Mouse (Mus musculus) layer of hippocampus, adult 18-20 months (tissue): ENCODE measurements around the gene Tctn1. TPM values are rescaled to one million over a fixed set of nuclear protein-coding genes. Genes with fewer than 3 reads are reported as not detected.

Source experiments
- DNase-seq, 2 experiments: peaks; one replicate each; pipeline ENCODE4 v3.0.0; 2022; ENCODE audit warnings: low spot score in 2 of 2
- total RNA-seq, 2 experiments: library from RNA; stranded (reverse); gene quantifications; 2 replicates each; pipeline ENCODE4 v1.2.3; 2021

Gene Tctn1
- total RNA-seq, 2 experiments from 2014 or later, result 10.9 to 12.0 TPM

DNA sequence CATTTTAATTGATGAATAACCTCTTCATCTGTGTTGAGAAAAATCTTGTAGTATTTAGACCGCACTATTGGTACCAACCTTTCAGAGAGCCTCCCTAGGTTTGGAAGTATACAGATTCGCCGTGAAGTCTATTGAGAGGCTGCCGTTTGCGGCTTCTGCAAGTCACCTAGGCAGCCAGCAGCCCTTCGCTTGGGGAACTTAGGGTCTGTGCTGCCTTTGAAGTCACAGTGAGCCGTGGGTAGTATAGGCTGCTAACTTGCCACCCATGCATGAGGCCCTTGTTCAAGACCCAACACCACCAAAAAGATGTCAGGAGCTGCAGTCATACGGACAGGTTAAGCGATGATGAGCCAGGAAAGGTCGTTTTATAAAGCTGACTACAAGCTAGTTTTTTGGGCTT lies 21.9 kb upstream of the Tctn1 start:
- no peak for DNase-seq

DNA sequence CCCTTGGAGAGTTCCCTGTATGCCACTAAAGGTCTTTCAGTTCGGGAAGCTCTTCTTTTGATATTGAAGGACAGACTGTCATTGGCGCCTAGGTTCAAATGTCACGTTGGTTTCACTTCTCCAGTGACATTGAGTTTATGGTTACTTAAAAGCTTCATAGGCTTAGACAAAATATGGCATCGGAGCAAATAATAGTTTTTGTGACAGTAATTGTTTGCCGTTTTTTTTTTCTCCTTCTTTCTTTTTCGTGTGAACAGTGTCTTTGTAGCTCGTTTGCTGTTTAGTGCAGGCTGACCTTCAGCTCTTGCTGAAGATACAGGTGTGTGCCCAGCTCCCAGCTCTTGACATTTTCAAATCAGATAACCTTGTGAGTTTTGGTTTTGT lies 21.5 kb upstream of the Tctn1 start:
- no peak for DNase-seq

DNA sequence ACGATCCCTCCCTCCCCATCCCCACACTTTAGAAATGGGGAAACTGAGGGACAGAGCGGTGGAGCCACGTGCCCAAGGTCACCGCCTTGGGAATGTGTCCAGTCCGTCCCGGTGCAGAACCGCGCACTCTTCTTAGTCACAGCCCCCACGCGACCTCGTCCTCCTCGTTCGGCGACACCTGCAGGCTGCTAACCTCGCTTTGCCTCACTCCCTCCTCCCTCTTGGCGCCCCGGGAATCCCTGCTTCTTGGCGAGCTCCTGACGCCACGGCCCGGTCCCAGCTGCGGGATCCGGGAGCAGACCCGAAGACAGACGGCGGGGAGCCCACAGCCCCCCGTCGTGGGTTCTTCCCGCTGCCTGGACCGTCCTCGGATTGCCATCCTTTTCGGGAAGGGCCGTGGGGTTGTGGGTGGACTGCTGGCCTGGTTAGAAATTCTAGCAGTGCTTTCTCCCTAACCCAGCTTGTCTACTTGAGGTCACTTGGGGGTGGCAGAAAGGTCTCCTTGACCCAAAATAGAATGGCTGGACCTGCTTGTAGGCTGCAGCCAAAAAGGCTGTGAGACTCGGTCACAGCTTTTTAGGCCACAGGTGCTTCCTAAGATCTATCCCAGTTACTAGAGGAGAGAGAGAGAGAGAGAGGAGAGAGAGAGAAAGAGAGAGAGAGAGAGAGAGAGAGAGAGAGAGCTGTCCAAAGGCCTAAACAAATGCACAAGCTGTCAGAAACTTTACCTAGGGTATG lies 20.9 kb upstream of the Tctn1 start:
- DNase-seq, result no peak

DNA sequence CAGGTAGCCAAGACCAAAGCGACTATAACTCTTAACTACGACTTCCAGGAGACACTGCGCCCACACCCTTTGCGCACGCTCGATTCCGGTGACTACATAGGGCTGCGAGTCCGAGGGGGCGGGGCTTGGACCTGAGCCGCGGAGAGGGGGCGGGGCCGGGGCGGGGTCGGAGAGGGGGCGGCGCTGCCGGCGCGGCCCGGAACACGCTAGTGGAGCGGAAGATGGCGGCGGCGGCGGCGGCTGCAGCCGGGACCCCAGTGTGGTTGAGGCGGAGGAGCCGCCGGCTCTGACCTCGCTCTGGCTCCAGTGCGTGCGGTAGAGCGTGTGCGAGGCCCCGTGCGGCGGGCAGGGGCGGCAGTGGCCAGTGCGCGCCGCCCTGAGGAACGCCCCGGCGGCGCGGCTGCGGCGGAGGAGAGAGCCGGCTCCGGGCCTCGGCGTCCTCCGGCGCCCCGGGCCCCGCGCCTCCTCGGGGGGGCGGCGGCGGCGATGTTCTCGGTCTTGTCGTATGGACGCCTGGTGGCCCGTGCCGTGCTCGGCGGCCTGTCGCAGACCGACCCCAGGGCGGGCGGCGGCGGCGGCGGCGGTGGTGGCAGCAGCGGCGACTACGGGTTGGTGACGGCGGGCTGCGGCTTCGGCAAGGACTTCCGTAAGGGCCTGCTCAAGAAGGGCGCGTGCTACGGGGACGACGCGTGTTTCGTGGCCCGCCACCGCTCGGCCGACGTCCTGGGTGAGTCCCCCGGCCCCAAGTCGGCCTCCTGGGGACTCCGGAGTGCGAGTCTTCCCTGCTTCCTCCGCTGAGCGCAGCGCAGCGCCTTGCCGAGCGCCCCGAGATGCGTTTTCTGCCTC lies 20.1 kb upstream of the Tctn1 start, which contains the start of gene Pptc7:
Gene Pptc7 (plus strand): TSS at position 183 of the 846 bp plus-strand sequence.
- peak; percentile 75 to 91 for DNase-seq

DNA sequence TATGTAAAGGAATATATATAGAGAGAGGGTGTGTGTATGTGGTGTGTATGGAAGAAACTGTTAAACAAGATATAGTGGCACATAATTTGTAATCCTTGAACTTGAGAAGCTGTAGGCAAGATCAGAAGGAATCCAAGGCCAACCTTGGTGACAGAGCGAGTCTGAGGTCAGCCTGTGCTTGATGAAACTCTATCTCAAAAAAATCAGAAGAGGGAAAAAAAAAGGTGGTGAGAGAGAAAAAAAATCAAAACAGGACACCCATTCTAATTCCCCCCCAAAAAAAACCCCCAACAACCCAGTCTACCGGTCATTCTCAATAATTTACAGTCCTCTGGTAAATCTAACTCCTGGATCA lies 19.5 kb upstream of the Tctn1 start:
- DNase-seq, result no peak

DNA sequence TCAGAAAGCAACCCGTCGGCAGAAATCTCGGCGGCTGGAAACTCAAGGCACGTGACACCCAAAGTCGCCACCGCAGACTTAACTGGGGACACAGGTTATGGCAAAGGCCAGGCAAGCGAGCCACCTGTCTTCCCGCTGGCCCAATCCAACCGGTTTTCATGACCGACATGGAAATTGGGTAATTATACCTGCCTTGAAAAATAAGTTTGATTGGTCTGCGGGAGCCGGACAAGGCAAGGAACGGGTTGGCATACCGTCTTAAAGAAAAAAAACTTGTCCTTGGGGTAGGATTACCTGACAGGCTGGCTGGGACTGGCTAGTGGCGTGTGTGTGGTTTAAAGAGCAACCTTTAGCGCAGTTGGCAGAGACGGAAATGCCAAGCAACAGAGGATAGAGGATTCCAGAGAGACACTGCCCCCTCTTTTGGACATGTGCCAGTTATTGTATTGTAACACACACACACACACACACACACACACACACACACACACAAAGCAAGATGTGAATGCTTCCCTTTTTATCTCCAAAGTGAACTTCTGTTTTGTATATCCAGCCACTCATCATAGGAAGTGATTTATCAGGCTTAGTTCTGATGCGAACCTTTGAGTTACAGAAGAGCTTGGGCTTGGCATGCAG lies 16.7 kb upstream of the Tctn1 start:
- DNase-seq, result no peak

DNA sequence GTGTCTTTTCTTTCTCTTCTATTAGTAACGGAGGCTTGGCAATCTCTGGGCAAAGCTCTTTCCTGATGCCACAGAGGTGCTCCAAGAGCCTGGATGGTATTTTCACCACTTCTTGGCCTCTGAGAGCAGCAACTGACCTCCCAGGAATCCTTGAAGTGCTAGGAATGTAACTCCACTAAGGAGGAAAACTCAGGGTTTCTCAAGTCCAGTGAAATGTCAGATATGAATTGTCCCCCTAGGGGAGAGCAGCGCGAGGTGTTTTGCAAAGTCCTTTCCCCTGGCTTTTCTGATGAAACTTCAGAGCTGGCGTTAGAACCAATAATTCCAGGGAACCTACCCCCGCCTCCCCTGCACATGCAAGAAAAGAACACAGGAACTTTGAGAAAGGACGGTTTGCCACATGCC lies 16.2 kb upstream of the Tctn1 start:
- DNase-seq, result no peak

DNA sequence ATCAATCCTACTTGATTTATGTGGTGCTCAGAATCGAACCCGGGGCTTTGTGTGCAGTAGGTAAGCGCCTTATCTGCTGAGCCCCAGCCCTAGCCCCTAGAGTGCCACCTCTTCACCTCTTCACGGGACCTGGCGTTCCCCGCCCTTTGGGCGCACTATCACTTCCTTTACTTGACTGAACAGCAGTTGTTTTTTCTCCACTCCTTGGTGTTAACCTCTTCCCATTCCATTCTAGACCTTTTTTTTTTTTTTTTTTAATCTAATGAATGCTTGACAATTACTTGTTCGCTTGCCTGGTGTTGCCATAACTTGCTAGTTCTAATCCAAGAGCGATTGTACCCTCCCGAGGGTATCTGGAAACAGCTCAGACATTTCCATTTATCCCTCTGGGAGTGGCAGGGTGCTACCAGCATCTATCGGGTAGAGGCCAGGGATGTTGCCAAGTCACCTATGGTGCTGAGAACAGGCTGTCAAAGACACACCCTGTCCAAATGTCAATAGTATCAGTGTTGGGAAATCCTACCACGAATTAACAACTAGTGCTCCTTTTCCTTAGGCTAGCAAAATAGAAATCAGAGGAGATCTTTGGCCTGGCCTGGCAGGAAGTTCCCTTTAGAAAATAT lies 15.7 kb upstream of the Tctn1 start:
- DNase-seq, result no peak

DNA sequence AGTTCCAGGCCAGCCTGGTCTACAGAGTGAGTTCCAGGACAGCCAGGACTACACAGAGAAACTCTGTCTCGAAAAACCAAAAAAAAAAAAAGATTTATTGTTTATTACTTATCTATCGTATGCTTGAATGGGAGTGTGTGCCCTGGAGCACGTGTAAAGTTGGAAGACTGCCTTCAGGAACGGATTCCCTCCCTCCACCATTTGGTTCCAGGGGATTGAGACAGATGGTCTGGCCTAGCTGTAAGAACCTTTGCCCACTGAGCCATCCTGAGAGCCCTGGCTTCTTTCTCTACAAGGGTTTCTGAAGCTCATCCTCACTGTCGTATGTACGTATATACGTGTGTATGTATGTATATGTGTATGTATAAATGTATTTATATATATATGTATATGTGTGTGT lies 14.7 kb upstream of the Tctn1 start:
- no peak for DNase-seq

DNA sequence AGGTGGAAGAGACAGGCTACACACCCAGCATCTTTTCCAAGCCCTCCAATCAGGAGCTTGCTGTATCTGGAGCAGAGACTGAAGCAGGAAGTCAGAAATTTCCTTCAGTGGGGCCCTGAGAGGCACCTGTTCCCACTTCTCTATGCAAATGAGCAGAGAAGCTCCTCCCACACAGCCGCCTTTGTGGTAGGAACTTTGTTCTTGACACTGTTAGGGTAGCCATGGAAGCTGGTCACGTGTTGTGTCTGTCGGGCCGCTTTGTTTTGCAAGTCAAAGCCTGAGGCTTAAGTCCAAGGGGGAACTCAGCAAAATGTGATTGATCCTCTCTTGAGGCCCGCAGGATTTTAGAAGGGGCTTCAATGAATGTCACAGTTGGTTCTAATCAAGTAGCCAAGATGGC lies 10.5 kb upstream of the Tctn1 start:
- DNase-seq, result no peak

DNA sequence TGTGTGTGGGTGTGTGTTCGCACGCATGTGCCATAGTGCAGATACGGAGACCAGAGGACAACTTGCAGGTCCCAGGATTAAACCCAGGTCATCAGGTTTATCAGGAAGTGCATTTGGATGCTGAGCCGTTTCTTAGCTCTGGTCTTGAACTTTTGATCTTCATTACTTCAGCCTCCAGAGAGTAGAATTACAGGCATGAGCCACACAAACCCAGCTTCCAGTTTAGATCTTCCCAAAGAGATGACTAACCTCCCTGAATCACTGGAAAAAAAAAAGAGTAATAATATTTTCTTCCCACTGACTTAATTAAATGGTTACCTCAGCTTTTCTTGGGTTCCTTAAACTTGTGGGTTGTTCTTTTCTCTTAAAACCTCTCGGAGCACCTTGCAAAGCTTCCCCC lies 8.6 kb upstream of the Tctn1 start:
- DNase-seq, result no peak

DNA sequence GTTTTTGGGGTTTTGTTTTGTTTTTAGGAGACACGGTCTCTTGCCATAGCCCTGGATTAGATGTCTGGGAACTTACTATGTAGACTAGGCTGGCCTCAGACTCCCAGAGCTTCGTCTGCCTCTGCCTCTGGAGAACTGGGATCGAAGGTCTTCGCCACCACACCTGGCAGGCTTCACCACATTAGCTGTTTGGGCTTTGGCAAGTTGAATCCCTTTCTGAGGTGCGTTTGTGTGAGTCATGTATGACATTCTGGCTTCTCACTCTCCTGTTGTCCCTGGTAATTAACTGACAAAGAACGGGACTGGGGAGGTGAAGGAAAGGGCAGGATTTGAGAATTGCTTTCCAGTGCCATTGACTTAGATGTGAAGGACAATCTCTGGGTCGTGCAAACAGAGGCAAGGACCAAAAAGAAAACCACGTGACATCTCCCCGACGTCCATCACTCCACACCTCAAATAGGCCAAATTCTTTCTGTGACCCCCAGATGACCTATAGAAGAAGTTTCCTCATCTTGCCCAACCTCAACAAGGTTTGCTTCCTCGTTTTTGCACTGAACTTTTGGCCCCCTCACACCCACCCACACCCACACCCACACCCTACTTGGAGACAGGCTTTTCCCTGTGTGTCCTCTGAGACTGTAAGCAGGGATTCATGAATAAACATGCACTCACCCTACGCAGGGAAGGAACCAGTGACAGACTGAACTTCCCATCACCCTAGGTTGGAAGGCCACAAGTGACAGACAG lies 4.8 kb upstream of the Tctn1 start:
- DNase-seq, result no peak

DNA sequence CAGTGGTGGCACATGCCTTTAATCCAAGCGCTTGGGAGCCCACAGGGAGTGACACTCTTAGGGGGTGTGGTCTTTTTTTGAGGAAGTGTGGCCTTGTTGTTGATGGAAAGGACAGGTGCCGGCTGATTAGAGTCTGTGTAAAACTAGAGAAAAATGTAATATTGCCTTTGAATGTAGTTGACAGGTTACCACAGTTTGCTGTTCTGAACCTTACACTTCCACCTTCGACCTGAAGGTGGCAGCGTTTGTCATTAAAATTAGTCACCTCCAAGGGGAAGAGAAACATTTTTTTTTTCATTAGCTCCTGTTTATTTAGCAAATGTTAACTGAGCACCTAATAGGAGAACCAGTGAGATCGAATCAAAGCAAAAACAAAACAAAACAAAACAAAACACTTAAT lies 3.6 kb upstream of the Tctn1 start:
- DNase-seq, result peak; percentile 45 to 87

DNA sequence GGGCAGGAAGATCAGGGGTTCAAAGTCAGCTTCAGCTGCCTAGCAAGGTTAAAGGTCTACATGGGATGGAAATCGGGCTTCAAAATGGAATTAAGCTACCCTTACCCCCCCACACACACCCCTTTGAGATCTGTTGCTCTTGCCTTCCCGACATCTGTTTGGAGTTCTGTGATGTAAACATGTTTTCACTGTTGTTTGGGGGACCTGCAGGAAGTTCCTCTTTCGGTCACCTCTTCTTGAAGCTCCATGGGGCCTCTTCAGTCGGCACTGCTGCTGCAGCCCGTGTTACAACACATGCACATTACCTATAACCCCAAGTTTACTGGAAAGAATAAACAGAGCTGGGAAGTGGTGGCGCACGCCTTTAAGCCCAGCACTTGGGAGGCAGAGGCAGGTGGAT lies 2.9 kb upstream of the Tctn1 start:
- no peak for DNase-seq

DNA sequence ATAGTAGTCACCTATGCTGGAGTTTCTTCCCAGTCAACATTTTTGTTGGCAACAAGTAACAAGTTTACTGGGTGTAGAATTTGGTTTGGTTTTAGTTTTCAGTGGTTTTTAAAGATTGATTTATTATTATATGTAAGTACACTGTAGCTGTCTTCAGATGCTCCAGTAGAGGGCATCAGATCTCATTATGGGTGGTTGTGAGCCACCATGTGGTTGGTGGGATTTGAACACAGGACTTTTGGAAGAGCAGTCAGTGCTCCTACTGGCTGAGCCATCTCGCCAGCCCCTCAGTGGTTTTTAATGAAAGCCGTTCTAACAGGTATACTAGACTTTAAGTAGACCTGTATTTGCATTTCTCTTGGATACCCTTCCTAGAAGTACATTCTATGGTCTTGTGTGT lies 1.7 kb upstream of the Tctn1 start:
- DNase-seq, result no peak

DNA sequence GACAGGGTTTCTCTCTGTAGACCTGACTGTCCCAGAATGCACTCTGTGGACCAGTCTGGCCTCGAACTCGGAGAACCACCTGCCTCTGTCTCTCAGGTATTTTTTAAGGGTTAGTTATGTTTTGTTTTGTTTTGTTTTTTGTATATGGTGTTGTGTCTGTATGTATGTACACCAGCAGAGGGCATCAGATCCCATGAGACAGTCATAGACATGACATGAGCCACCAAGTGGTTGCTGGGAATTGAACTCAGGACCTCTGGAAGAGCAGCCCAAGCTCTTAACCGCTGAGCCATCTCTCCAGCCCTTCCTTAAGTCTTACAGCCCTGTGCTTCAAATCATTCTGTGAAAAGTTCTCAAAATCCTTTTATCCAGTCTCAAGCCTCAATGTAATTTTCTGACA lies 927 bp upstream of the Tctn1 start:
- no peak for DNase-seq

DNA sequence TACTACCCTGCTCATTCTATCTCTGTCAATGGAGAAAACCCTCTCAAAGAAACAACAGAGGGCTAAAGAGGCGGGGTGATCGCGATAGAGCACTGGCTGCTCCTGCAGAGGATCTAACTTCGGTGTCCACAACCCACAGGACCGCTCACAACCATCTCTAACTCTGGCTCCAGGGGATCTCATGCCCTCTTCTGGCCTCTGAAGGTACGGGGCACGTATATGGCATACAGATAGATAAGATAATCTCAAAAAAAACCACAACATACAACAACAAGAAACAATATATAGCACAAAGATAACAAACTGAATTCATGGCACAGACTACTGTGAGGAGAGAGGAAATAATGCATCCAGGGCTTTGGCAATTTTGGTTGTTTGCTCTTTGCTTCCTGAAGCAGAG lies 2.2 kb downstream of the Tctn1 start:
- DNase-seq, result no peak

DNA sequence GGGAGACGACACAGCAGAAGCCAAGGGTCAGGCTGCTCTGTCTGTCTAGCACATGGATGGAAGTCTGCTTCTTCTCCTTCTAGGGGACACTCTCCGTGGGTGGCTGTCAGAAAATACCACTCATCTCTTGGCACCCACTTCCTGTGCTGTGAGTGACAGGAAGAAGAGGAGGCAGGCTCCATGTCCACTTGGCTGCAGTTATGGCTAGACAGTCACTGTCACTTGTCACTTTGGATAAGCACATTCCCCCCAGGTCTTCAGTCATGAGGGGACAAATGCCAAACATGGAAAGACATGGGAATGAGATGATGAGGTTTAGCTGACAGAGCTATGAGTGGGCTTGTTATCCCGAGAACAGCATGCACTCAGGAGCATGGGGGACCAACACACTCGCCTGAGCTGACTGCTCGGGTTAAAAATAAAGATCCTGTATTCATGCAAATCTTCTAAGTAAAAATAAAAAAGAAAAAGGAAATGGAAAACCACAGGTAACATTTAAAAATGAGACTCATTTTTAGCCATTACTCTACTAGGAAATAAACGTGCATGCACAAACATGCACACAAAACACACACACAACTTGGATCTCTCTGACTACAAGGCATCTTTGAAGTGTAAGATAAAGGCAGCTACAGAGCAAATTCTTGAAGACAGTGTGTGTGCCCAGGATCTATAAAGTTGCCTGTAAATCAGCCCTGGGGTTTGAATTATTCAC lies 6.1 kb downstream of the Tctn1 start:
- no peak for DNase-seq

DNA sequence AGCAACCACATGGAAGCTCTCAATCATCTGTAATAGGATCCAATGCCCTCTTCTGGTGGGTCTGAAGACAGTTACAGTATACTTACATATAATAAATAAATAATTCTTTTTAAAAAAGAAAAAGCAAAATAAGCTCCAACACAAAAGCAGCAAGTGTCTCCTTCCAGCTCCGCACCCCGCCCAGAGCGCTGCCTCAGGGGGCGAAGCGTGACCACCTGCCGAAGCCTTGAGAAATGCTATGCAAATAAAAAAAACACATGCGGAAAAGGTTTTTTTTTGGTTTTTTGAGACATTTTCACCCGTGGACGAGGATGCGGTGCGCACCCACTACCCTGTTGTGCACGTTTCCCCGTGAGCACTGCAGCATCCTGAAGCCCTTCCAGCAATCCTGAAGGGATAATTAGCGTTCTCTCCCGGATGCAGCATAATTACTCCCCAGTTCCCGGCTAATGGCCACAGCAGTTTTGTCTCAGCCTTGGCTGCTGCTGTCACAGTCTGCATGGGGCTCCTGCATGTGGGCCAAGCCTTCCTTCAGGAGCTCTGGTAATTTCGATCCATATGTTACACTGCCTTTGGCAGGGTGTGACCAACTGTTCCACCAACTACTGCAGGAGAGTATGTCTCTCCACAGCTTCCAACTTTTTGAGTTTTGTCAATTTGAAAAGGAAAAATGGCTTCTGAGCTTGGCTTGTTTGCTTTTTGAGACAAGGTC lies 12.2 kb downstream of the Tctn1 start:
- peak; percentile 33 to 57 for DNase-seq

DNA sequence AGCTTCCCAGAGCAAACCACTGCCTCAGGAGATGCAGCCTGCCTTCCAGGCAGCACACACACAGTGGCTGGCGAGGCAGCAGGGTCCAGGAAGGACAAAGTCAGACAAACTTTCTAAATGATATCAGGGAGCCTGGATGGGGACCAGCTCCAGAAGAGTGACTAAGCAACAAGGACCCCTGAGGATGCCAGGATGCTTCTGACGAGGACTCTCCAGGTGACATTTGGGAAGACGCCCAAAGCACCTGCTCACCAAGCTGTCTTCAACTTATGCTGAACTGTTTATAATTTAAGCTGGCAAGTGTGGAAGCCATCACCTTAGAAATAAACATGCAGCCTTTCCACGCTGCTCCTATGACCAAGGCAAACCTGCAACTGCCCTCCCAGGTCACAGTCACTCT lies 15.0 kb downstream of the Tctn1 start:
- no peak for DNase-seq
